Mouse (Mus musculus): ENCODE measurements around the gene Abhd14a. TPM values are rescaled to one million over a fixed set of nuclear protein-coding genes. Genes with fewer than 3 reads are reported as not detected.
A peak's percentile ranks its signal among the peaks of the same experiment; 100 is the strongest.

Gene Abhd14a
- total RNA-seq, 2 experiments from 2014 or later = 20.9 to 25.1 TPM

DNA sequence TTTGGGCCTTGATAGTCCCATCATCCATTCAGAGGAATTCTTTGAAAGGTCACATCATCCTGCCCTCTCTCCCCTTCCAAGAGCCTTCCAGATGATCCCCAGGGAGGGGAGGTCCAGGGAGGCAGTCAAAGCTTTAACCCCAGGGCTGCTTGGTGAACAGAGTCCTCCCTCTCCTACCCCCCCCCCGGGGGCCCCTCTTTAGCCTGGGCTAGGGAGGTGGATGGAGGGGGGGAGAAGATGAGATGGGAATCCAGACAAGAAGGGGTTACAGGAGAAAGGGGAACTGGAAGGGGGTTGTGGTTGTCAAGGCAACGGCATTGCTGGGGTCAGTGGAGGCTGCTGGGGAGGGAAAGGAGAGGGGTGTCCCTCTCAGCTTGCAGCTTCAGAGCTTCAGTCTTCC, 26.9 kb downstream of the Abhd14a start:
- DNase-seq = no peak
- intact Hi-C loops (cut with DNase I) = loop anchor here (1.0 to 5.0 kb wide), 4 partner anchors 70 to 263 kb away; partner anchors contain the start of gene Glyctk

DNA sequence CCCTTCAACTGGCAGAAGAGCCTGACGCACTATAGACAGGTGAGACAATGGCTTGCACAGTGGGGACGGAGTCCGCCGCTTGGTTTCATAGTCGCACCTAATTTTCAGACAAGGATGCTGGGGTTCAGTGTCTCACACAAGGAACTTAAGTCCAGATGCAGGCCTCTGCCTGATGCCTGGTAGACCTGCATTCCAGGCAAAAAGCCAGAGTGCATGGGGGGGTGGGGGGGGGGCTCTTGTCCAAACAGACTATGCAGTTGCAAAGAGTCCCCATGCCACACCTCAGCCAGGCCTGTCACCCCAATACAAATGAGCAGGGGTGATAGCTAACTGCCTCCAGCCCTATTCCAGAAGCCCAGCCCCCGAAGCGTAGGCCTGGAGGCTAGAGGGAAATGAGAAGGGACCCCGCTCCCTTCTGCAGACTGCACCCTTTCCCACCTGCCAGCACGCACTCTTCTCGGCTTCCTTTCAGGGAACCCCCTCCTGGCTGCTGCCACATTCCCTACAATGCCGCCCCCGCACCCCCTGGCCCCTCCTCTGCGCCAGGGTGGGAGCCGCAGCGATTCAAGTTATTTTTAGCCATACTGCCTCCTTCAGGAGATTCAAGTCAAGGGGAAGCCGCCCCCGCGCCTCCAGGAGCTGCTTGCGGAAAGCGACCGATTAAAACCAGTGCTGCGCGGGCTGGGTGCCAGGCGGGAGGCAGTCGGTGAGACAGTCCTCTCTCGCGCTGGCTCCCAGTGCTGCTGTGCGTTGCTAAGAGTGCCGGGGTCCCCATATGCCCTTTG, 29.4 kb downstream of the Abhd14a start:
- intact Hi-C loops (cut with DNase I) = loop anchor here (1.0 to 2.0 kb wide), 2 partner anchors 31 to 49 kb away; no protein-coding TSS in a partner anchor
- DNase-seq = peak; percentile 78 to 83

- intact Hi-C loops (cut with DNase I) = loop anchor here (2.0 kb wide), 1 partner anchor 30 kb away; no protein-coding TSS in a partner anchor
- no peak for DNase-seq
Measured at GRCm38 (mm10) chr9:106416826-106417225, 30.7 kb downstream of the Abhd14a start.

- intact Hi-C loops (cut with DNase I) = no loop called here
- DNase-seq = no peak
Measured at GRCm38 (mm10) chr9:106413606-106414005, 33.9 kb downstream of the Abhd14a start.

DNA sequence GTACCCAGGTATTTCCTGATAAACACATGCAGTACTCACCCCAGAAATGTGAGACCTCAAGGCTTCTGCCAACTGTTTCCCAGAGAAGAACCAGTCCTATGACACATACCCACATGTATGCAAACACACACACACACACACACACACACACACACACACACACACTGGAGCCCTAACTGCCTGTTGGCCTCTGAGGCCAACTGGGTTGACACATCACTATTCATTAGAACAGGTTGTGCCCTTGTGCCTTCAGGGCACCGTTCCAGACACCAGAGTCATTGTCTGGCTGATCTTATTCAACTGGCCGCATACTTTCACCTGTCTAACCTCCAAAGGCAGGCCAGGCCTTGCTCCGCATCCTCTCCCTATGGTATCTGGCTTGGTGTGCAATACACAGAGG, 35.3 kb downstream of the Abhd14a start:
- no peak for DNase-seq
- intact Hi-C loops (cut with DNase I) = no loop called here

GRCm38 (mm10) chr9:106411729-106412128, 35.7 kb downstream of the Abhd14a start:
- intact Hi-C loops (cut with DNase I) = no loop called here
- DNase-seq = no peak

DNA sequence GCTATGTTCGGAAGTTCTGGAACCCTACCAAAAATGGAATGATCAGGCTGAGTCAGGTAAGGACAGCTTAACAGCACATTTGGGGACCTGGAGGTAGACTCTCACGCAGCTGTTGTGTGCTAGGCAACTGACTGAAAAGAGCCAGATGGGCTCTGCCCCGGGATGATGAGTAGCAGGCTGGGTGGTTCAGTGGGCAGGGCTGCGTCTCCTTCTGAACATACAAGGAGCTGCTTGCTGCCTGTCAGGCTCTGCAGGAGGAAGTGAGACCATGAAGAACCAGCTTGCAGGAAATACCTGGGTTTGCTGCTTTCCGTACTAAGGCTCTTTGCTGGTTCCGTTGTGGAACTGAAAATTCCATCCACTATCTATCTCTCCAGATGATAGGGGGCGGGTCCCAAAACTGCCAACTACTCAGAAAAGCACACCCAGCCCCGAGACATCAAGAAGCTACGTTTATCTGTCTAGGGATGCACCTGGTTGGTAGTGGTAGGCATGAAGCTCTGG, 36.3 kb downstream of the Abhd14a start:
- DNase-seq = no peak
- intact Hi-C loops (cut with DNase I) = no loop called here

- no peak for DNase-seq
- intact Hi-C loops (cut with DNase I) = no loop called here
Measured at GRCm38 (mm10) chr9:106410086-106410650, 37.3 kb downstream of the Abhd14a start.

GRCm38 (mm10) chr9:106409096-106409495, 38.4 kb downstream of the Abhd14a start:
- intact Hi-C loops (cut with DNase I) = no loop called here
- DNase-seq = no peak

GRCm38 (mm10) chr9:106406443-106407078, 40.9 kb downstream of the Abhd14a start:
- peak; percentile 59 to 74 for DNase-seq
- intact Hi-C loops (cut with DNase I) = loop anchor here (1.0 kb wide), 1 partner anchor 37 kb away; no protein-coding TSS in a partner anchor

GRCm38 (mm10) chr9:106405275-106405674, 42.2 kb downstream of the Abhd14a start:
- DNase-seq = peak; percentile 57 to 72
- intact Hi-C loops (cut with DNase I) = loop anchor here (2.0 kb wide), 1 partner anchor 18 kb away; no protein-coding TSS in a partner anchor

GRCm38 (mm10) chr9:106402607-106403375, 44.7 kb downstream of the Abhd14a start:
- DNase-seq = no peak

DNA sequence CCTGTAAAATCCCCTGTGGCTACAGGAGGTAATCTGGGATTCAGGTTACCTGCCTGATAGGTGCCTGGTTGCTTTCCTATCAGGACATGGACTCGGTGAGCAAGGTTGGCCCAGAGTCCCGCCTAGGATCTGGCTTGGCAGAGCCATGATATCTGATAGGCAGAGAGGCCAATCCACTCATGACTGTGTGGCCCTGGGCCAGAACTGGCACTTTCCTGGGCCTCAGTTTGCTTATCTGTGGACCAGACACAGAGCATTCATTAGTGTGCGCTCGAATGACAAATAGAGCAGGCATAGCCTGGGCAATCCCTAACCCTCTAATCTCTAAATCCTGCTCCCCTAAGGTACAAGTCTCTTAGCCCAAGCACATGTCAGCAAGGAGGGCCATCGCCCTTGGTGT, 45.3 kb downstream of the Abhd14a start:
- intact Hi-C loops (cut with DNase I) = no loop called here
- DNase-seq = no peak

More at GRCm38 (mm10) chr9:106402607-106403375, 44.7 kb downstream of the Abhd14a start:
- intact Hi-C loops (cut with DNase I) = no loop called here

DNA sequence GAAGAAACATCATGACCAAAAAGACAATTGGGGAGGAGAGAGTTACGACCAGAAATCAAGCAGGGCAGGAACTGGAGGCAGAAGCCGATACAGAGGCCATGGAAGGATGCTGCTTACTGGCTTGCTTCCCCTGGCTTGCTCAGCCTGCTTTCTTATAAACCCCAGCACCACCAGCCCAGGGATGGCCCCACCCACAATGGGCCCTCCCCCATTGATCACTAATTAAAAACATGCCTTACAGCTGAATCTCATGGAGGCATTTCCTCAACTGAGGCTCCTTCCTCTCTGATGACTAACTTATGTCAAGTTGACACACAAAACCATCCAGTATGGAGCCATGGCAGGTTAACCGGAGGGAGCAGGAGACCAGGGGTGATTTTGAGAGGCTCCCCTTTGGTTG, 47.7 kb downstream of the Abhd14a start:
- DNase-seq = no peak
- intact Hi-C loops (cut with DNase I) = no loop called here

GRCm38 (mm10) chr9:106398667-106399311, 48.7 kb downstream of the Abhd14a start:
- intact Hi-C loops (cut with DNase I) = no loop called here
- no peak for DNase-seq

DNA sequence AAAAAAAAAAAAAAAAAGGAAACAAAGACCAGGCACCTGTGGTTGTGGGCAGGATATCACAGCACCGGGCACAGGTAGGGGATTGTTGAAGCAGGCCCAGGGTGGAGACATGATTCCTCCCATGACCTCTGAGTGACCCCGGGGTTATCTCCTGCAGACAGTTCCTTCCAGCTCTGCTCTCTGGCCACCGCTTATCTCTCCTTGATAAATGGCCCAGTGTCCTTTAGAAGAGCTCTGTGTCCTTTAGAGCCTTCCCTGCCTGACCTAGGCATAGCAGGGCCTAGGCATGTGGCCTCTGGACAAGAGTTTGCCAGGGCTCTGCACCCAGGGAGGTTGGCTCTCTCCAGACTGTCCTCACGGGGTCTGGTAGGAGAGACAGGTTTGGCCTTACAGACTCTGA, 49.7 kb downstream of the Abhd14a start:
- intact Hi-C loops (cut with DNase I) = no loop called here
- no peak for DNase-seq

- intact Hi-C loops (cut with DNase I) = no loop called here
- DNase-seq = no peak
Measured at GRCm38 (mm10) chr9:106394649-106395602, 52.6 kb downstream of the Abhd14a start.

DNA sequence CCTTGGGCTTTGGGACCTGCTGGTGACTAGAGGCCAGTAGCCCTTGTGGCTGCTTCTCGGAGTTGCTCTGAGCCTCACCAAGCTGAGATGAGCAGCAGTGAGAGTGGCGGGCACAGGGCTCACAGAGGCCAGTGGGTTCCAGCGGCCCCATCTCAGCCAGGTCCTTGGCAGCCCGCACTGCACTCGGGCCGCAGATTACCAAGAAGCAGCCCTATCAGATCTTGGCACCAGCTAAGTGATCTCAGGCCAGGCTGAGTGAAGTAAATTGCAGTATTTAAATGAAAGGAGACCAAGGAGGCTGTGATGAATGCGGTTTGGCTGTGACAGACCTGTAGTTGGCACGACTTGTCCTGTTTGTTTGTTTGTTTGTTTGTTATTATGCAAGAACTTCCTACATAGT, 53.9 kb downstream of the Abhd14a start:
- DNase-seq = no peak
- intact Hi-C loops (cut with DNase I) = no loop called here
